Mouse (Mus musculus) E14TG2a.4 (cell line): ENCODE results near the gene Il10ra.

Source experiments
- CTCF ChIP-seq: conservative IDR thresholded peaks from 2 replicates; pipeline ENCODE4 v1.5.1; 2014; ENCODE audit warnings: low read length
- NANOG ChIP-seq: IDR thresholded peaks from 2 replicates; pipeline ENCODE4 v1.6.1; 2014; ENCODE audit warnings: borderline replicate concordance, low read length, mixed read lengths
- POU5F1 ChIP-seq: IDR thresholded peaks from 2 replicates; pipeline ENCODE4 v1.6.1; 2014; ENCODE audit warnings: low read length, borderline replicate concordance

DNA sequence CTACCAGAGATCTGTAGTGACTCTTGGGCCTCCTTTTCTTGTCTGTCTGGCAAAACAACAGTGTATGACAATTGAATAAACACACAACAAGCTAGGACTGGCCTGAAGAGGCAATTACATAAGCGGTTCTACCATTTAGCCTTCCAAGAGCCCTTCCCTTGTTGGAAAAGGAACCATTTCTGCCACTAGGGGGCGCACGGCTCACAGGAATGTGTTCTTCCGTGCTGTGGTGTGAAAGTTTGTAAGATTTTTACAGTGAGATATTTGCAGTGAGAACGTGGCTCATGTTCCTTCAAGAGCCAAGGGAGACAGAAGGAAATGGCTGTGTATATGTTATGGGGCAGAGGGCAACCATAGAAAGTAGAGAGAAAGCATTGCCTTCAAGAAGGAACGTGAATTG lies 47.4 kb downstream of the Il10ra start:
- peak; percentile 45 for TF ChIP-seq CTCF
- TF ChIP-seq POU5F1, result no peak
- no peak for TF ChIP-seq NANOG
